Mouse (Mus musculus) intestine, postnatal 0 days (tissue): ENCODE measurements around the gene Pkd1l2. TPM values are rescaled to one million over a fixed set of nuclear protein-coding genes. Genes with fewer than 3 reads are reported as not detected.
A peak's percentile ranks its signal among the peaks of the same experiment; 100 is the strongest.

Experiments used
- ATAC-seq: fragments of 200-750 bp; cut with Nextera tagmentation; 2 replicates; pipeline ENCODE4 v1.8.0; 2017; ENCODE audit warnings: mild to moderate bottlenecking, moderate TSS enrichment, moderate library complexity
- H3K27ac ChIP-seq: fragments of 300-500 bp; sonication (generic); 2 replicates; pipeline ENCODE4 v1.5.1; 2014; ENCODE audit warnings: mild to moderate bottlenecking, low read depth, low read length, moderate library complexity
- H3K27me3 ChIP-seq: fragments of 300-500 bp; sonication (generic); replicated peaks from 2 replicates; pipeline ENCODE4 v1.6.1; 2014; ENCODE audit warnings: low read length, mixed read lengths; ENCODE audit not compliant: control insufficient read depth, insufficient read depth
- H3K36me3 ChIP-seq: fragments of 300-500 bp; sonication (generic); 2 replicates; pipeline ENCODE4 v1.6.1; 2014; ENCODE audit warnings: mild to moderate bottlenecking, moderate library complexity; ENCODE audit not compliant: control insufficient read depth, insufficient read depth
- H3K4me1 ChIP-seq: fragments of 300-500 bp; sonication (generic); replicated peaks from 2 replicates; pipeline ENCODE4 v1.6.1; 2014; ENCODE audit warnings: antibody characterized with exemption, low read length, mixed read lengths; ENCODE audit not compliant: control insufficient read depth, insufficient read depth
- H3K4me2 ChIP-seq: fragments of 300-500 bp; sonication (generic); replicated peaks from 2 replicates; pipeline ENCODE4 v1.6.1; 2014; ENCODE audit warnings: low read depth, mild to moderate bottlenecking, moderate library complexity
- H3K4me3 ChIP-seq: fragments of 300-500 bp; sonication (generic); 2 replicates; pipeline ENCODE4 v1.5.1; 2014; ENCODE audit warnings: low read depth, low read length
- H3K9ac ChIP-seq: fragments of 300-500 bp; sonication (generic); 2 replicates; pipeline ENCODE4 v1.6.1; 2014; ENCODE audit warnings: mild to moderate bottlenecking, low read depth, low read length
- H3K9me3 ChIP-seq: fragments of 300-500 bp; sonication (generic); 2 replicates; pipeline ENCODE4 v1.6.1; 2016; ENCODE audit warnings: mixed run types; ENCODE audit not compliant: control insufficient read depth
- CTCF ChIP-seq: sonication (generic); IDR thresholded peaks from 2 replicates; pipeline ENCODE4 v1.5.1; 2016; ENCODE audit warnings: low read depth, mild to moderate bottlenecking, control low read depth, antibody characterized with exemption, moderate library complexity
- WGBS: fragments of 180-500 bp; shearing (Covaris S2); extraction: QIAGEN DNeasy Blood & Tissue Kit; methylation state at CpG from one replicate; pipeline ENCODE4 v1.1.7; 2014; 5-methylcytosine and 5-hydroxymethylcytosine counted together
- polyA plus RNA-seq: library from polyadenylated mRNA; unstranded; fragments of >200 nt; fragmentation: Nextera tagmentation; extraction: Ambion mirVana; gene quantifications from 2 replicates; pipeline ENCODE4 v1.2.1, GENCODE M21; 2015

Gene Pkd1l2
- polyA plus RNA-seq, 1 experiment from 2014 or later, result 0.33 TPM

DNA sequence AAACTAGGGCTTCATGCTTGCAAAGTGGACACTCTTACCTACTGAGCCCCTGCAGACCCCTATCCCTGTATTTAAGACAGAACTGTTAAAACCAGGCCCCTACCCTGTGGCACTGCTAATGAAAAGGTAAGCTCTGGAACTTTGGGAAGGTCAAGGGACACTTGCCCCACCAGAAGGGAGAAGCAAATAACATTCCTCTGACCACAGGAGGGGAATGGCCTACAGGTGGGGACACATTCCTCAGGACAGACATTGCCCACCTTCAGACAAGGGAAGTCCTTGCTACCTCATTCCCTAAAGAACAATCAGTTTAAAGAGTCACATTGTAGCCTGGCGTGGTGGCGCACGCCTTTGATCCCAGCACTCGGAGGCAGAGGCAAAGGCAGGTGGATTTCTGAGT, 64.4 kb downstream of the Pkd1l2 start:
- H3K36me3 ChIP-seq, result no peaks in the 10 kb centered on the region
- no peaks in the 10 kb centered on the region for H3K27me3 ChIP-seq
- WGBS, result 93% methylated on average over 4 of the region's 4 CpGs
- H3K9ac ChIP-seq, result no peak overlapping the region
- H3K9me3 ChIP-seq, result no peaks in the 10 kb centered on the region
- no peak overlapping the region for H3K27ac ChIP-seq
- no peak overlapping the region for H3K4me2 ChIP-seq
- ATAC-seq, result no peak
- H3K4me1 ChIP-seq, result no peaks in the 10 kb centered on the region
- no peak for TF ChIP-seq CTCF
- H3K4me3 ChIP-seq, result no peak overlapping the region

GRCm38 (mm10) chr8:117017006-117017405, 65.2 kb downstream of the Pkd1l2 start:
- 73% methylated on average over 8 of the region's 8 CpGs for WGBS
- Histone ChIP-seq H3K4me3 (no peak overlapping the region), H3K27ac (no peak overlapping the region), H3K36me3 (no peaks in the 10 kb centered on the region), H3K4me1 (no peaks in the 10 kb centered on the region), H3K9me3 (no peaks in the 10 kb centered on the region), H3K27me3 (no peaks in the 10 kb centered on the region), H3K4me2 (no peak overlapping the region), H3K9ac (no peak overlapping the region)
- TF ChIP-seq CTCF, result no peak
- no peak for ATAC-seq

GRCm38 (mm10) chr8:117015670-117016069, 66.6 kb downstream of the Pkd1l2 start:
- Histone ChIP-seq H3K9me3 (no peaks in the 10 kb centered on the region), H3K27me3 (no peaks in the 10 kb centered on the region), H3K27ac (no peak overlapping the region), H3K36me3 (no peaks in the 10 kb centered on the region), H3K4me2 (no peak overlapping the region), H3K4me3 (no peak overlapping the region), H3K4me1 (no peaks in the 10 kb centered on the region), H3K9ac (no peak overlapping the region)
- ATAC-seq, result no peak
- 59% methylated on average over 4 of the region's 4 CpGs for WGBS
- TF ChIP-seq CTCF, result no peak

DNA sequence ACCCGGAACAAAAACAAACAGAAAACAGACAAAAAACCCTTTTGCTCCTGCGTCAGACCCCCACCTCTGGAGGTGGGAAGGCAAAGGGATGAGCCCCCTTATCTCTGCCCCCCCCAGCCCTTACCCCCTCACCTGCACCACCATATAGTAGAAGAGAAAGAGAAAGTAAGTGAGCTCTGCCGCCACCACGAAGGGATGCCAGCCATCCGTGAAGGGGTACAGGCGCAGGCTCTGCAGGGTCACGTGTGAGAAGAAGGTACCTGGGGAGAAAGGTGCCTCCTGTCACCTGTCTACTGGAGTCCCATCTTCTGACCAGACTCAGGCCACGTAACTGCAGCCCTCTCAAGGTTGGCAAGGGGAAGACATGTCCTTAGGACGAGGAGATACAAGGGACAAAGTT, 70.9 kb downstream of the Pkd1l2 start:
- H3K4me2 ChIP-seq, result no peak overlapping the region
- no peak for ATAC-seq
- no peaks in the 10 kb centered on the region for H3K36me3 ChIP-seq
- 84% methylated on average over 9 of the region's 9 CpGs for WGBS
- no peak for TF ChIP-seq CTCF
- no peaks in the 10 kb centered on the region for H3K9me3 ChIP-seq
- no peak overlapping the region for H3K27ac ChIP-seq
- H3K4me1 ChIP-seq, result no peaks in the 10 kb centered on the region
- H3K9ac ChIP-seq, result no peak overlapping the region
- H3K4me3 ChIP-seq, result no peak overlapping the region
- H3K27me3 ChIP-seq, result no peaks in the 10 kb centered on the region

GRCm38 (mm10) chr8:116994016-116994716, 88.1 kb downstream of the Pkd1l2 start:
- H3K27ac ChIP-seq, result no peak overlapping the region
- no peak for TF ChIP-seq CTCF
- H3K27me3 ChIP-seq, result no peaks in the 10 kb centered on the region; the same call in 1 of the 2 replicates
- no peak for ATAC-seq
- H3K4me1 ChIP-seq, result no peaks in the 10 kb centered on the region
- WGBS, result 52% methylated on average over 11 of the region's 11 CpGs
- H3K4me3 ChIP-seq, result peak overlapping the region; percentile 63
- H3K36me3 ChIP-seq, result no peaks in the 10 kb centered on the region
- H3K9ac ChIP-seq, result no peak overlapping the region
- no peaks in the 10 kb centered on the region for H3K9me3 ChIP-seq
- H3K4me2 ChIP-seq, result peak overlapping the region; percentile 80

- Histone ChIP-seq H3K4me3 (peak within 1 kb of the TSS; percentile 63), H3K9me3 (no peaks in the 10 kb centered on the region), H3K9ac (peak within 1 kb of the TSS; percentile 54), H3K27me3 (no peaks in the 10 kb centered on the region; the same call in 1 of the 2 replicates), H3K27ac (peak within 1 kb of the TSS; percentile 87), H3K4me1 (no peaks in the 10 kb centered on the region), H3K4me2 (peak within 1 kb of the TSS; percentile 80), H3K36me3 (peaks cover 5% of the 10 kb centered on the region)
- WGBS, result under 1% methylated on average over 55 of the region's 56 CpGs
- TF ChIP-seq CTCF, result 0 out of 2 replicates have a peak, but pooled peaks have one; percentile 8
- peak; percentile 99 for ATAC-seq
These were observed 89.0 kb downstream of the Pkd1l2 start, which contains the start of gene Gcsh for GRCm38 (mm10) chr8:116993095-116993867. TSS of gene Gcsh (minus strand) at chr8:116993537.
